Mouse (Mus musculus): ENCODE measurements around the gene Slit3.

The Slit3 gene

GRCm38 (mm10) chr11:35454191-35454725 is 333.2 kb downstream of the Slit3 start:
- no peak for DNase-seq (ENCODE audit: low read depth, low spot score)

- DNase-seq (ENCODE audit: low read depth, low spot score), result no peak
Observed at GRCm38 (mm10) chr11:35454781-35455180, 333.8 kb downstream of the Slit3 start.

- DNase-seq (ENCODE audit: low read depth, low spot score), result no peak
Observed at GRCm38 (mm10) chr11:35458068-35458467, 337.0 kb downstream of the Slit3 start.

- no peak for DNase-seq (ENCODE audit: low read depth, low spot score)
Observed at GRCm38 (mm10) chr11:35466701-35467100, 345.7 kb downstream of the Slit3 start.

DNA sequence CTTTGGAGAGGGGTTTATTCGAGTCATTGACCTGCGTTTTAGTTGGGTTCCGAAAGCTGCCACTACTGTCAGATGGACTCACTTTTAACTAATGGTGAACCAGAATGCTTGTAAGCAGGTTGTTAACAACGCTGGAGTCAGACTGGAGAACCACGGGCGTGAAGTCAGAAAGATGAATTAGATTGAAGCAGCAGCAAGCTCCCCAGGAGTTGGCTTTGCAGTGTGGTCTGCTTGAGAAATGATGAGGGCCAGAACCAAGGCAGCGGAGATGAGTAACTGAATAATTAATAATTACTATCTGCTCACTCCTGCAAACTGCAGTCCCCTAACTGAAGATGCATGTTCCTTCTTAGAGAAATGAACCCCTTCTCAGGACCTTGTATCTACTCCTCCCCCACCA is 347.8 kb downstream of the Slit3 start:
- no peak for DNase-seq (ENCODE audit: low read depth, low spot score)

DNA sequence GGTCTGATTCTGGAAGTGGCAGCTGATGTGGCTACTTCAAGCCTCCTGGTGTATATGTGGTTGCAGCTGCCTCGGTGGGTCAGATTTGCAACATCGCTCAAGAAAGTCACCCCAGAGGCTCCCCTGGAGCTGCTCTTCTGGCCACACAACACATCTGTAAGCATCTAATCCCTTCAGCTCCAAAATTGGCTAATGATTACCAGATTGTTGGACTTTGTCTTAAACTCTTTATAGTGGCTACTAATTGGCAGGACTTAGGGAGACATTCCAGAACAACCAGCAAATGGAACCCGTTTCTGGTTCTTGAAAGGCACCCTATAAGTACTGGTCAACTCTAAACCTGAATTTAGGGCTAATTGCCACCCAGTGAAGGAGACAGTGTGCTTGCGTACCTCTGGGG is 348.9 kb downstream of the Slit3 start:
- no peak for DNase-seq (ENCODE audit: low read depth, low spot score)

GRCm38 (mm10) chr11:35470853-35471252 is 349.8 kb downstream of the Slit3 start:
- DNase-seq (ENCODE audit: low read depth, low spot score), result no peak

GRCm38 (mm10) chr11:35472842-35473616 is 352.0 kb downstream of the Slit3 start:
- no peak for DNase-seq (ENCODE audit: low read depth, low spot score)

DNA sequence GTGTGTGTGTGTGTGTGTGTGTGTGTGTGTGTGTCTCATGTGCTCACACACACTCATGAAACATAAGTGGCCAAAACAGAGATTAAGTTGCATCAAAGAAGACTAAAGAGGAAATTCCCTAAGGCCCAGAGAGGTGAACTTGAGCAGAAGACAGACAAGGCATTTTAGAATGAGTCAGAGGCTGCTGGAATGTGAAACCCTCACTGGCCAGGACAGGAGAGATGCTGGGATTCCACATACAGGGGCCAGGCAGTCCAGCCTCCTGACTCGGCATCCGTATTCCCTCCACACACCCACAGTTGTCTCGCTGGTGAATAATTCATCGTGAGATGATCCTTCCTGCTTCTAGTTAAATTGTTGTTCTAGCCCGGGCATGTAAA is 352.6 kb downstream of the Slit3 start:
- DNase-seq (ENCODE audit: low read depth, low spot score), result no peak

GRCm38 (mm10) chr11:35480146-35480545 is 359.1 kb downstream of the Slit3 start:
- no peak for DNase-seq (ENCODE audit: low read depth, low spot score)

GRCm38 (mm10) chr11:35481611-35482363 is 360.8 kb downstream of the Slit3 start:
- no peak for DNase-seq (ENCODE audit: low read depth, low spot score)

GRCm38 (mm10) chr11:35487966-35488365 is 366.9 kb downstream of the Slit3 start:
- DNase-seq (ENCODE audit: low read depth, low spot score), result no peak

- no peak for DNase-seq (ENCODE audit: low read depth, low spot score)
Observed at GRCm38 (mm10) chr11:35491701-35492100, 370.7 kb downstream of the Slit3 start.

GRCm38 (mm10) chr11:35496874-35497273 is 375.9 kb downstream of the Slit3 start:
- DNase-seq (ENCODE audit: low read depth, low spot score), result no peak

- DNase-seq (ENCODE audit: low read depth, low spot score), result no peak
Observed at GRCm38 (mm10) chr11:35497961-35498360, 376.9 kb downstream of the Slit3 start.

DNA sequence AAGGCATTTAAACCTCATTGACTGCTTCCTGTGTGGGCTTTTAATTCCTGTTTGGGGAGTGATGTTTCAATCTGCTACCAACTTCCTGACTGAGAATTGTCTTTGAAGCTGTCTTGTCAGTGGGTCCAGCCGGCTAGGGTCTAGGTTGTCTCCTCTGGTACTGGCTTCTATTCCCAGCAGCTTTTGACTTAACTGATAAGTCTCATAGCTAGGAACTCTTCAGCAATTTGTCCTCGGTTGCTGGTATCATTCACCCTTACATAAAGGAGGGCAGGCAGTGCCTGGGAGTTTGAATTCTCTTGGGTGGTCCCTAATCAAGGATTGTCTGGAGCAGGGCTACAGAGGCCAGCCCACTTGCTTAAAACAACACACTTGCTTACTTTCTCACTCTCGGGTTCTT is 381.1 kb downstream of the Slit3 start:
- DNase-seq (ENCODE audit: low read depth, low spot score), result no peak

DNA sequence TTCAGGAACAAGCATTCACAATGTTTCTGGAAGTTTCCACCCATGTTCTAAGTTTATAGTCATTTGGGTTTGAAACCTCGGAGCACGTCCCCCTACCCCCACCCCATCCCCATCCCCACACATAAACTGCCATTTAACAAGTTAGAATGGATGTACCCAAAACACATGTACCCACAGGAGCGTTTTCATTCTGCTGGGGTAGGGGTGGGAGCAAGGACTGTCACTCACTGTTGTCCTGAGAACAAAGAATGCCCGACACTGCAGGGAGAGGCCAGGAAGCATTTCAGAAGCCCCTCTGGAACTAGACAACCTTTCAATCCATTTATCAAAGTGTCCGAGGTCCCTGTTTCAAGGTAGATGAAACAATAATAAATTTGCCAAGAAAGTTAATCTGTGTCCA is 383.0 kb downstream of the Slit3 start:
- no peak for DNase-seq (ENCODE audit: low read depth, low spot score)

- no peak for DNase-seq (ENCODE audit: low read depth, low spot score)
Observed at GRCm38 (mm10) chr11:35504916-35505315, 383.9 kb downstream of the Slit3 start.

DNA sequence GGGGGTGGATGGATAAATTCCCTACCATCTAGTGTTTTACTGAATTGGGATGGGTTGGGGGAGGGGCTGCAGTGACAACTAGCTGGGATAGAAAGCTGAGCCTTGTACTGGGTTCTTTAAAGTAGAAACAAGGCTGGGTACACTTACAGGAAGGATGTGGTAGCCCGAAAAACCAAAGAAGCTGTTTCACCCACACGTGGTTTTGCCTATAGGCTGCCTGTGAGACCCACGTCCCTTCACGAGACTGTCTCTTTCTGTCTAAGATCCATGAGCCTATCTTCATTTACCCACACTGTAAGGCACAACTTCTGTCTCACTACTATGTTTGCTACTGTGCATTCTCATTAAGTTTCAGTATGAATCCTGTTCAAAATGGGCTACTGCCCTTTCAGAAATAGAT is 384.3 kb downstream of the Slit3 start:
- no peak for DNase-seq (ENCODE audit: low read depth, low spot score)

DNA sequence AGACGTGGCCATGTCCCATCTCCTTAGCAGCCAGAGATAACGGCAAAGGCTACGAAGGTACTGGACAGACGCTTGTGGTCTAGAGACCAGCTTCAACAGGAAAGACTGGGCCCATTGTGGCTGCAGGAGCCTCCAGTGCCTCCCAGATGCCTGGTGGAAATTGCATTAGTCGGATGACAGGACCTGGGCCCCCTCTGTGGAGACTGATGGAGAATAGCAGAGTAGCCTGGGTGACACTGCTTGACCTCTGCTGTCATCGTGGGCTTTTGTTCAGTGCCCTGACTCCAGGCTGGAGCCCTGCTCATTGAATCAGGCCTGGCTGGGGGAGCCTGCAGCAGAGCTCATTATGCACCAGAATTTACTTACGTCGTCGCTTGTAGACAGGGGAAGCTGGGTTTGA is 384.8 kb downstream of the Slit3 start:
- DNase-seq (ENCODE audit: low read depth, low spot score), result no peak

DNA sequence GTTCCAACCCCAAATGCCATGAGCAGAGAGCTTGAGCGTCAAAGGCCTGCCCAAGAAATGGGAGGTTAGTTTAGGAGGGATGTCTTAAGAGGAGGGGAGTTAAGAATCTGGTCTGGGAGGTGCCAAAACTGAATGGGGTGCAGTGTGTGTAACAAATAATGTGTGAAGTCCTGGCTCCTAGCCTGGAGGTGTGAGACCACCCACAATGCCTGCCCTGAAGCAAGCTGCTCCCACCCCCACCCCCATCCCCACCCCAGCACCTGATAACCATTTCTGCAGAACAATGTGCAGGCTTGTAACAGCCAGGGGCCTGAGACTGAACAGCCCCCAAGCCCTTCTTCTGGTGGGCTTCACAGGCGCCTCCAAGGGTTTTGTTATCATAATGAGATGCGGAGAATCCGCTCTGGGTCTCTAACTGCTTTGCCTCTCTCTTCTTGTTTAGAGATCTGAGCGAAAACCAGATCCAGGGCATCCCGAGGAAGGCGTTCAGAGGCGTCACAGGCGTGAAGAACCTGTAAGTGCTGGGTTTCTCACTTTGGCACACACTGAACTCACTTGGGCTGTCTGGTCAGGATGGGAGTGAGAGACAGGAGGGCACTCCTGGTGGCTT is 386.9 kb downstream of the Slit3 start:
- DNase-seq (ENCODE audit: low read depth, low spot score), result no peak

DNA sequence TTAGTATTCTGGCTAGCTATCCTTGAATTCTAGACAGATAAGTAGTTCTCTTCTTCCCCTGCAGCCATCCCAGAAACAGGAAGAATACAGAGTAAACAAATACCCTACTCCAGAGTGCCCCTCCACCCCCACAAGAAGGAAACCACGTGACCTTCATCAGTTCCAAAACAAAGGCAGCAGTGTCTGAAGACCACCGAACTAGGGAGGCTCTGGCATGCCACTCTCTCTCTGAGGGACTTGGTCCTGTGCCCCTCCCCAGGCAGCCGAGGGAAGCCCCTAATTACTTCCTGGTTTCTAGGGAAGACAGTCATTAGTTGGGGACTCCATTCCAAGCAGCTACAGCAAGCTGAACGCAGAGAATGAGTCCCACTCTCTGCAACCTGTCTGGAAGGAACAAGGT is 391.7 kb downstream of the Slit3 start:
- no peak for DNase-seq (ENCODE audit: low read depth, low spot score)
